Mouse (Mus musculus) megakaryocyte, adult 5-6 weeks (primary cell): Measurements from ENCODE around the gene Tmed1. TPM values are rescaled to one million over a fixed set of nuclear protein-coding genes. Genes with fewer than 3 reads are reported as not detected.
"Not testable (repeated sequence)": the region's sequence is repeated elsewhere in the genome, so short reads cannot be mapped to it uniquely, and the experiment has no call there.

Source experiments
- ATAC-seq: 2 replicates; pipeline ENCODE4 v1.8.0; 2016; ENCODE audit warnings: mild to moderate bottlenecking, inconsistent platforms; ENCODE audit not compliant: poor library complexity, severe bottlenecking
- total RNA-seq, 2 experiments: library from RNA; stranded (forward) in 1 of 2; stranded (reverse) in 1 of 2; fragments of 153-499, 151-499 nt in 1 of 2; fragments of 221-1000, 200-1000 nt in 1 of 2; gene quantifications; 2 replicates each; pipeline versions ENCODE4 v1.2.3 to v1.2.4; 2015 to 2017

Gene Tmed1
- 5.4 and 6.2 TPM in 2 replicates for total RNA-seq (2015)
- 8.7 and 9.3 TPM in 2 replicates for total RNA-seq (2017)

DNA sequence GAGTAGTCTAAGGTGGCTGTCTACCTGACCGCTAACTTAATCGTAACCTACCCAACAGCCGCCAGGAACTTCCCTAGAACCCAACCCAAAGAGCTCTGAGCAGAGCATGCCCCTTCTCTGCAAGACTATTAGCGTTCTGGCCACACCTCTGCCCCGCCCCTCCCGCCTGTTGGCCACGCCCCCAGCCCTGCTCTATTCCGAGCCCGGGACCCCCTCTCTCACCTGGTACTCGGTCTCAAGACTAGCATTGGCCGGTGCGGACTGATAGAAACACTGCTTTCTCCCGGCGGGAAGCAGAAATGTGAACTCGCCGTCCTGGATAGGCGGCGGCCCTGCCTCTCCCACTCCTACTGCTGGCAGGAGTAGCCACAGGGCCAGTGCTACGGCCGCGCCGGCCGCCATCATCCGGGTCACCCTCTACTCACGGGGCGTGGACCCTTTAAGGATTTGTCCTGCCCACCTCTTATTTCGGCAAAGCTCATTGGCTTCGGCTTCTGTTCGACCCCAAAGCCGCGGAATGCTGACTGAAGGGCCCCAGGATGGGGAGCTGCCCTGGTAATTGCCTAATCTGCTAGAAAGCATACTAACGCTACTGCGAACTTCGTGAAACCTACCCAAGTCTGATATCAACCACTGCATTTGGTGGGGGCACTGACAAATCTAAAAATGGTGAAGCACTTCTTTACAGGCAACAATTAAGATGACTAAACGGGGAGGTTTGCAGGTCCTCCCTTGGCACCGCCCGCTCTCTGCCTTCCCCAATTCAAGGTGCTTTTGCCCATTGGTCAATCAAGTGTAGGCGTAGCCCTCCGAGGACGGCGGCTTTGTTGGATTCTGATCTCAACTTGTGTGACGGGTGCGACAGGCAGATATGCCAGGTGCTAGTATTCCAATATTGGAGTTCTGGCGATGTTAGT, at the start of gene Tmed1:
Gene Tmed1 (minus strand): TSS at position 481 of the 917 bp plus-strand sequence.
- ATAC-seq: peak; percentile 87

GRCm38 (mm10) chr9:21559151-21559550, 49.1 kb upstream of the Tmed1 start:
- no peak for ATAC-seq

- 0 out of 2 replicates have a peak, but pooled peaks have one; percentile 24 for ATAC-seq
These were observed 48.3 kb upstream of the Tmed1 start for GRCm38 (mm10) chr9:21558366-21558765.

GRCm38 (mm10) chr9:21557556-21557955, 47.5 kb upstream of the Tmed1 start:
- no peak for ATAC-seq

- ATAC-seq: no peak
These were observed 46.9 kb upstream of the Tmed1 start for GRCm38 (mm10) chr9:21556996-21557395.

- ATAC-seq: no peak
These were observed 45.2 kb upstream of the Tmed1 start for GRCm38 (mm10) chr9:21555198-21555742.

- no peak for ATAC-seq
These were observed 43.7 kb upstream of the Tmed1 start for GRCm38 (mm10) chr9:21553607-21554273.

- ATAC-seq: no peak
These were observed 41.0 kb upstream of the Tmed1 start for GRCm38 (mm10) chr9:21551049-21551448.

DNA sequence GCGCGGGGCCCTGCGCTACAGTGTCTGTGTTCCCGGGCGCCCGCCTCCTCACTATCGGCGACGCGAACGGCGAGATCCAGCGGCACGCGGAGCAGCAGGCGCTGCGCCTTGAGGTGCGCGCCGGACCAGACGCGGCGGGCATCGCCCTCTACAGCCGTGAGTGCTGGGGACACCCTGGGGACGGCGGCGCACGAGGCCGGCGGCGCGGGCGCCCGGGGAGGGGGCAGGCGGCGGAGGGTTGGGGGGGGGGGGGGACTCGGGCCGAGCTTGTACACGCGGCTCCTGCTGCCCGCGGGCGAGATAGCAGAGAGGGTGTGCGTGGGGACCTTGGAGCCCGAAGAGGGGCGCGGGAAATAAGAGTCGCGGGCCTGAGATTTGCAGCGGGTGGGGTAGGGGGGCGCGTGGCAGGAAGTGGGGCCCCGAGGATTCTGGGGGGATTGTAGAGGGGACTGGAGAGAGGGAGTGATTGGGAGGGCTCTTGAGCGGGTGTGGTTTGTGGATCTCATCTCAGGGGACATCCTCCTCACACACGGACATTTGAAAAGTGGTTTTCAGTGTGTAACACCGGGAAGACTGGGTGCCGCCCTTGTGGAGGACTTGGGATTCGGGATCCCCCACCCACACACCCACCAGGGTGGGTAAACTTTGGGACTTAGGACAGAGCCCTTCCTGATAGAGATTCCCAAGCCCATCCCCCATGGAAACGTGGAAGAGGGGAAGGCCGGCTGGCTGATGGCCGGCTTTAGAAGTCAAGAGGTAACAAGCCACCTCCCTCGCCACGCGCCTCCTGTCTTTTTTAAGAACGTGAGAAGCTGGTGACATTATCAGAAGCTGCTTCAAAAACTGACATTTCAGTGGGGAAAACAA, 37.3 kb upstream of the Tmed1 start:
- no peak for ATAC-seq

DNA sequence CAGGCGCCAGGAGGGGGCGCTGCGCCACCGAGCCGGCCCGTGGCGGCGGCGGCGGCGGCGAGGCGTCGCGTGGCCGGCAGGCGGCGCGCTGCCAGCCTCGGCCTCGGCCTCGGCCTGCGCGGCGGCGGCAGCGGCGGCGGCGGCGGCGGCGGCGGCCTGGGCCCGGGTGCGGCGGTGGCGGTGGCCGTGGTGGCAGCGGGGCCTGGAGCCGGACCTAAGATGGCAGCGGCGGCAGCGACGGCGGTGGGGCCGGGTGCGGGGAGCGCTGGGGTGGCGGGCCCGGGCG, 36.7 kb upstream of the Tmed1 start, which contains the start of gene Carm1:
Gene Carm1 (plus strand): TSS at position 106 of the 286 bp plus-strand sequence.
- no peak for ATAC-seq

GRCm38 (mm10) chr9:21545916-21546788, 36.1 kb upstream of the Tmed1 start:
- ATAC-seq: peak; percentile 92

DNA sequence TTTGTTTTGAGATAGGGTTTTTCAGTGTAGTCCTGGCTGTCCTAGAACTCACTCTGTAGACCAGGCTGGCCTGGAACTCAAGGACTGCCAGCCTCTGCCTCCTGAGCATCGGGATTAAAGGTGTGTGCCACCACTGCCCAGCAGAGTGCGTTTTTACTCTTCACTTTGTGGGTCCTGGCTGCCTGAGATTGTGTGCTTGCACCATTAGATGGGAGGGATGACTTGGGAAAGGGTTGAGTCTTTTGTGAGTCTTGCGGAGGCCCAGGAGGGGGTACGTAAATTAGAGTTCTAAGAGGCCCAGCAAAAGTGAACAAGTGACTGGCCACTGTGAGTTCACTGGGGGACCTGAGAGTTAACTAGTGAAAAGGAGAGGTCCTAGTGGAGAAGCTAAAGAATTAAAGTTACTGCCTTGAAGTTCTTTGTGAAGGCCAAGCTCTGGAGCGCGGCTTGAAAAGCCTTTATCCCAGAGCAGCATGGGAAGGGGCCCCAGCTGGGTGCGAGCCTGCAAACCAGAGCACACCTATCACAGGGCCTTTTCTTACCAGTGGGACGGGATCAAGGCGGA, 35.4 kb upstream of the Tmed1 start:
- ATAC-seq: no peak

DNA sequence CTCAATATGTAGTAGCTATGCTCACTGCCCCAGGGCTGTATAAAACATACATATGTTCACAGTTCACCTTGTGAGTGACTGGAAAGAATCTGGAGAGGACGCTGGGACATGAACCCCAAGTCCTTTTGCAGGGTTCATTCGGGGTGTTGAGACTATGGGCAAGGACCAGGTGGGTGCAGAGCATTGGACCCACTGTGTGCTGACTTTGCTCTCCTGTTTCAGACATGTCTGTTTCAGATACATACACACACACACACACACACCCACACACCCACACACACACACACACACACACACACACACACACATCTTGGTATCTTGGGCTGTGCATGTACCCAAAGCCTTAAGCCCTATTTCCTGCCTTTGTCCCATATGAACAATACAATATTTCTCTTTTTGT, 31.9 kb upstream of the Tmed1 start:
- ATAC-seq: not testable (repeated sequence)

- ATAC-seq: no peak
These were observed 30.1 kb upstream of the Tmed1 start for GRCm38 (mm10) chr9:21539981-21540753.

GRCm38 (mm10) chr9:21537009-21537408, 27.0 kb upstream of the Tmed1 start:
- no peak for ATAC-seq

DNA sequence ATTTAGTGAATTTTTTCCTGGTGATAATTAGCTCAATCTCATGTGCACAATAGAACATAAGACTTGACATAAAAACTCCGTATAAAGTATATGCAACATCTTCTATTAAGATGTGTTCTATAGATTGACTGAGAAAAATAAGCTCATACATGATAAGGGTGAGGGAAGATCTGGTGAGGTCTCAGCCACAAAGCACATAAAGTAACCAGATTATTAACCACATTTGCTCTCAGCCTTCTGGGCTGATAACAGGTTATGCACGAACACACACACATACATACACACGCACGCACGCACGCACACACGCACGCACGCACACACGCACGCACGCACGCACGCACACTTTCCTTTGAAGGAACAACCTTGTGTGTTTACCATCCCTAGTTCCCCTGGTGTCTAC, 26.4 kb upstream of the Tmed1 start:
- no peak for ATAC-seq

- ATAC-seq: peak; percentile 53
These were observed 17.9 kb upstream of the Tmed1 start for GRCm38 (mm10) chr9:21527917-21528324.

DNA sequence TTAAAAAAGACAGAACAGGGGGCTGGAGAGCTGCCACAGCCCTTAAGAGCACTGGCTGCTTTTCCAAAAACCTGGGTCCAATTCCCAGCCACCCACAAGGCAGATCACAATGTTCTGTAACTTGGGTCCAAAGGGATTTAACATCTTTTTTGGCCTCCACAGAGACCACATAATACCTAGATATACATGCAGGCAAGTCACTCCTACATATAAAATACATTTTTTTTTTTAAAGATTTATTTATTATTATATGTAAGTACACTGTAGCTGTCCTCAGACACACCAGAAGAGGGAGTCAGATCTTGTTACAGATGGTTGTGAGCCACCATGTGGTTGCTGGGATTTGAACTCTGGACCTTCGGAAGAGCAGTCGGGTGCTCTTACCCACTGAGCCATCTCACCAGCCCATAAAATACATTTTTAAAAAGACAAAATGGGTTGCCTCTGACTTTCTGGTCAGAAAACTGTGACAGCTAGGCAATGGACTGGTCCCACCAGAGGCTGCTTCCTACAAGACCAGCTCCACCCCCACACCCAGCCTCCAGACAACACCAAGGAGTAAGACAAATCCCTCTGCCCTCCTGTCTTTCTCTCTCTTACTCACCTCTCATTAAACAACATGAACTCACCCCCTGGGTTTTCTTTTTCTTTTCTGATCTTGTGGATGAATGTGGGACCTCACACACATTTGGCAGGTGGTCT, 17.2 kb upstream of the Tmed1 start:
- no peak for ATAC-seq
